Mouse (Mus musculus) limb, embryonic 14.5 days (tissue): ENCODE results near the gene Kirrel2. TPM values are rescaled to one million over a fixed set of nuclear protein-coding genes. Genes with fewer than 3 reads are reported as not detected.

Experiments
- ATAC-seq: fragments of 200-750 bp; cut with Nextera tagmentation; 2 replicates; pipeline ENCODE4 v1.8.0; 2017; ENCODE audit warnings: low read depth, moderate number of reproducible peaks, moderate TSS enrichment; ENCODE audit not compliant: low FRiP score
- DNase-seq: peaks from one replicate; pipeline ENCODE4 v3.0.0-alpha.2; 2015; ENCODE audit warnings: low spot score
- H3K27ac ChIP-seq: fragments of 300-500 bp; sonication (generic); replicated peaks from 2 replicates; pipeline ENCODE4 v1.5.1; 2014; ENCODE audit warnings: low read depth, mild to moderate bottlenecking, low read length, moderate library complexity, mixed read lengths
- H3K27me3 ChIP-seq: fragments of 300-500 bp; sonication (generic); 2 replicates; pipeline ENCODE4 v1.6.1; 2014; ENCODE audit warnings: low read length, mixed read lengths; ENCODE audit not compliant: control insufficient read depth, insufficient read depth
- H3K36me3 ChIP-seq: fragments of 300-500 bp; sonication (generic); 2 replicates; pipeline ENCODE4 v1.6.1; 2014; ENCODE audit warnings: mild to moderate bottlenecking, low read length, moderate library complexity, mixed read lengths; ENCODE audit not compliant: control insufficient read depth, insufficient read depth
- H3K4me1 ChIP-seq: fragments of 300-500 bp; sonication (generic); 2 replicates; pipeline ENCODE4 v1.6.1; 2014; ENCODE audit warnings: antibody characterized with exemption, low read length, mixed read lengths; ENCODE audit not compliant: control insufficient read depth, insufficient read depth
- H3K4me2 ChIP-seq: fragments of 300-500 bp; sonication (generic); replicated peaks from 2 replicates; pipeline ENCODE4 v1.6.1; 2014; ENCODE audit warnings: low read depth, mild to moderate bottlenecking, low read length, moderate library complexity; ENCODE audit not compliant: severe bottlenecking
- H3K4me3 ChIP-seq: fragments of 300-500 bp; sonication (generic); replicated peaks from 2 replicates; pipeline ENCODE4 v1.5.1; 2014; ENCODE audit warnings: low read length
- H3K9ac ChIP-seq: fragments of 300-500 bp; sonication (generic); 2 replicates; pipeline ENCODE4 v1.6.1; 2014; ENCODE audit warnings: mild to moderate bottlenecking, low read depth, low read length, moderate library complexity; ENCODE audit not compliant: severe bottlenecking
- H3K9me3 ChIP-seq: fragments of 300-500 bp; sonication (generic); 2 replicates; pipeline ENCODE4 v1.6.1; 2016; ENCODE audit warnings: low read length; ENCODE audit not compliant: control insufficient read depth
- POLR2A ChIP-seq: fragments of 200-500 bp; IDR thresholded peaks from 2 replicates; pipeline ENCODE4 v1.8.0; 2012; ENCODE audit warnings: inconsistent platforms, mild to moderate bottlenecking, moderate library complexity, borderline replicate concordance; ENCODE audit not compliant: insufficient read depth, insufficient read length; ENCODE audit errors: extremely low read depth
- WGBS: fragments of 180-500 bp; shearing (Covaris S2); extraction: QIAGEN DNeasy Blood & Tissue Kit; methylation state at CpG from one replicate; pipeline ENCODE4 v1.1.7; 2014; 5-methylcytosine and 5-hydroxymethylcytosine counted together
- polyA plus RNA-seq, 2 experiments: library from polyadenylated mRNA; depleted of rRNA in 1 of 2; stranded (reverse) in 1 of 2; unstranded in 1 of 2; fragments of >200 nt; fragmentation: Nextera tagmentation in 1 of 2; extraction: Ambion mirVana in 1 of 2; gene quantifications; 2 replicates each; pipeline versions ENCODE4 v1.2.1 to v1.2.3; 2012 to 2014

Kirrel2 gene
- polyA plus RNA-seq, 2 experiments = 0.06 to 0.07 TPM

DNA sequence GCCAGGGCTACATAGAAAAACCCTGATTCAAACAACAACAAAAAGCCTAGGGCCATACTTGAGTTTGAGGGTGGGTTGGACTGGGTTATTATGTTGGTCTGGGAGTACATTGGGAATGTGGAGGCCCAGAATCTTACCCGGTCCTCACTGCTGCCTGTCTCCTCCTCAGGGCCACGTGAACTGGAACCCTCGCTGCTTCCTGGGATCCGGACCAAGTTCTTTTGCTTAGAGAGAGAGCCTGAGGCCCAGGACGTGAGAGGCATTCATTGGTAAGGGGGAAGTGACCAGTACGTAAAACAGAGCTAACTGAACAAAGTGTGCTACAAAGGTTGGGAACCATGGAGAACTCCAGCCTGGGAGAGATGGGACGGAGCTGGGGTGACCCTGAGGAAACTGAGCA lies 7.2 kb downstream of the Kirrel2 start:
- Histone ChIP-seq H3K4me1 (no peaks in the 10 kb centered on the region), H3K27me3 (peaks cover 34% of the 10 kb centered on the region), H3K4me3 (no peak overlapping the region), H3K9me3 (no peaks in the 10 kb centered on the region), H3K9ac (no peak overlapping the region), H3K4me2 (no peak overlapping the region), H3K36me3 (no peaks in the 10 kb centered on the region), H3K27ac (no peak overlapping the region)
- DNase-seq = no peak
- no peak for ATAC-seq
- TF ChIP-seq POLR2A = no peak
- 70% methylated on average over 7 of the region's 7 CpGs for WGBS

DNA sequence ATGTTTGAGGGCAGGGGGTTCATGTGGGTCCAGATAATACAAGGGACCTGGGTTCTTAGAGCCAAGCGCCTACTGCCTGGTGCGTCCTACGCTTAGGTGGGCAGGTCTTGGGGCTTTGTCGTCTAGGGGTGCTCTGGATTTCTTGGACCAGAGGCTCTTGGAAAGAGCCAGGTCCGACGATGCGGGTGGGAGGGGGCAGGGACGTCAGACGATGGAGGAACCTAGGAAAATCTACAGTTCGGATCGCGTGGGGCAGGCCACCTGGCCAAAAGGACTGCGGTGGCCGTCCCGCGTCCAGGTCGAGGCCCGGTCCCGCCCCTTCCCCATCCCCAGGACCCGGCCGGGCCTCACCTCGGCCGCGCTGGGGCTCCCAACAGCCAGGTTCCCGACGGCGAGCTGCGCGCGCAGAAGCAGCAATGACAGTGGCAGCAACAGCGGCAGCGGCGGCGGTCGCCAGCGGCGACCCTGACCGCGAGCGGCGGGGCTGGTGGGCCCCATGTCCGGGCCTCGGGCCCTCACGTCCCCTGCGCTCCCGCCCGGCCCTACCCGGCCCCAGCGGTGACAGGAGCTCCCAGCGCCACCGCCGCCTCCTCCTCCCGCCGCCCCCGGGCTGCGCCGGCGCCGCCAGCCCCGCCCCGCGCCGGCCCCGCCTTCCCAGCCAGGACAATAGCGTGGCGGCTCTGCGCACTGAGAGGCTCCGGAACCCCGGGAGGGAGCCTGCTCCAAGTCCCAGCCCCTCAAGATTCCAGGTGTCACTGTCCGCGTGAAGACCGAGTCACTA lies 12.3 kb downstream of the Kirrel2 start, which contains the start of gene Aplp1:
Gene Aplp1, minus strand, starts transcription at position 565 of the 781 bp plus-strand sequence.
- under 1% methylated on average over 49 of the region's 72 CpGs for WGBS
- H3K27me3 ChIP-seq = no peaks in the 10 kb centered on the region
- peak within 1 kb of the TSS; percentile 48; the same call in 1 of the 2 replicates for H3K27ac ChIP-seq
- DNase-seq (peak; percentile 43), ATAC-seq (peak; percentile 82)
- peak within 1 kb of the TSS; percentile 79 for H3K4me2 ChIP-seq
- H3K36me3 ChIP-seq = peaks cover 5% of the 10 kb centered on the region; the same call in 1 of the 2 replicates
- H3K9ac ChIP-seq = peak within 1 kb of the TSS; percentile 65
- H3K9me3 ChIP-seq = no peaks in the 10 kb centered on the region
- H3K4me3 ChIP-seq = peak within 1 kb of the TSS; percentile 67
- no peak for TF ChIP-seq POLR2A
- H3K4me1 ChIP-seq = peaks cover 7% of the 10 kb centered on the region; the same call in 1 of the 2 replicates

DNA sequence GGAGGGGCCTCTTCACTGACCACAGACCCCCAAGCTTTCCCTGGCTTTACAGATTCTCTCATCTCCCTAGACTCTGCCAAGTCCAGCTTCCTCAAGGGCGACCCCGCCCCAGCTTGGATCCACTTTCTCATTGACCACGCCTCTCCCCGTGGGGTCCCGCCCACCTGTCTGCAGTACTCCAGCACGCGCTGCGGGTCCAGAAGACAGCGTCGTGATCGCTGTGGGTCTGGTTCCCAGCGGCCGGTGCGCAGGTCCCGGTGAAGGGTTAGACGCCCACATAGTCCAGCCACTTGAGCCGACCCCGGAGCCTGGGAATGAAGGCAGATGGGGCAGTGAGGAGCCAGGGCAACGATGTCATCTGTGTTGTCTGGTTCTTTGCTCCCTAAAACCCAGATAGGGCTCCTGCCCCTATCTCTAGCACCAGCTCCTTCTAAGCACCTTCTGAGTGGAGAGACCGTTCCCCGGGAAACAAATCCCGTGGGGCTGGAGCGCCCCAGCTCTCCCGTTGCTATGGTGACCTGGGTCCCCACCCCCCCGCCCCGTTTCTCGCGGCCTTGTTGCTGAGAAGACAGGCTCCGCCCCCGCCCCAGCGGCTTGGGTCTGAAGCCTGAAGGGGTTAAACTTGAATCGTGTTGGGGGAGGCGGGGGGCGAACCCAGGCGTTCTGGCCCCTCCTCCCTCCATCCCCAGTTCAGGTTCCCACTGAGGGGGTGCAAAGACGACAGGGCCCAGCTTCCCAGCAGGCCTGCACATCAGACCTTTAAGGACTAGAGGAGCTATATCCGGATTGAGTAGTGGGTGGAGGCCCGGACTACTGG lies 13.1 kb downstream of the Kirrel2 start:
- TF ChIP-seq POLR2A = no peak
- Histone ChIP-seq H3K36me3 (peaks cover 5% of the 10 kb centered on the region), H3K9ac (peak overlapping the region; percentile 65), H3K27ac (0 out of 2 replicates have a peak overlapping the region, but pooled peaks have one; percentile 48), H3K27me3 (no peaks in the 10 kb centered on the region), H3K9me3 (no peaks in the 10 kb centered on the region), H3K4me3 (peak overlapping the region; percentile 67), H3K4me1 (peaks cover 7% of the 10 kb centered on the region; the same call in 1 of the 2 replicates), H3K4me2 (peak overlapping the region; percentile 79)
- DNase-seq (peak; percentile 35), ATAC-seq (peak; percentile 42; the same call in 1 of the 2 replicates)
- WGBS = 2% methylated on average over 38 of the region's 38 CpGs

DNA sequence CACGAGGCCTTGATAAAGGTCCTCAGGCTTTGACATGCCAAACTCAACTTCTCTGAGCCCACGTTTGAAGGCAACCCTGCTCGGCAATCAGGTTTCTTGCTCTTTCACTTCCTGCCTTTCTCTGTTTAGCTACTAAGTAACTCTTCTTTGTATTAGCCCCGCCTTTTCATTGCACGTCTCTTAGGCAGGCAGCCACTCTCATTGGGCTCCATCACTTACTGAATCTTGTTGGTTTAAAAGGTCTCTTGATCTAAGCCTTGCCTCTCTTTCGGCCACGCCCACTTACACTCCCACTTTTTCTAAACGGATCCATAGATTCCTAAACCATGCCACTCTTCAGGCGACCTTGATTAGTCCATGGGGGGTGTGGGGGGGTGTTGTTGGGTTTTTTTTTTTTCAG lies 13.8 kb downstream of the Kirrel2 start:
- Histone ChIP-seq H3K9ac (no peak overlapping the region), H3K4me1 (peaks cover 7% of the 10 kb centered on the region; the same call in 1 of the 2 replicates), H3K27me3 (no peaks in the 10 kb centered on the region), H3K36me3 (peaks cover 5% of the 10 kb centered on the region), H3K4me2 (peak overlapping the region; percentile 79), H3K9me3 (no peaks in the 10 kb centered on the region), H3K4me3 (0 out of 2 replicates have a peak overlapping the region, but pooled peaks have one; percentile 67), H3K27ac (no peak overlapping the region)
- no peak for ATAC-seq
- DNase-seq = no peak
- WGBS = 22% methylated on average over 9 of the region's 9 CpGs
- no peak for TF ChIP-seq POLR2A

DNA sequence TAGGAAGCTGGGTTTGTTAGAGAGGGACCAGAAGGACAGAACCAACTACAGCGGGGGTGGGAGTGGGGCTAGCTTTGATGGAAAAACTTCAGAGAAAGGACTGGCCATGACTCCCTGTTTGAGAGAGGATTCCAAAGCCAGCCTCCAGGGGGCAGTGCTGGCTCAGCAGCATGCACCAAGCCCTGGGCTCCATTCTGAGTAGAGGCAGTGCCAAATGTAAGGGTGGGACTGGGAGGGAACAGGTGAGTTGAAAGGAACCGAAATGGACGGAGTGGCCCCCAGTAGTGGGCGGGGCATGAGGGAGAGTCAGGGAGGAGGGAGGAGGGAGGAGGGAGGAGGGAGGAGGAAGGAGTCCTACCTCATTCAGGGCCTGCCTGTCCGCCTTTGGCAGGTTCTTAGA lies 16.8 kb downstream of the Kirrel2 start:
- Histone ChIP-seq H3K4me1 (peaks cover 7% of the 10 kb centered on the region; the same call in 1 of the 2 replicates), H3K27ac (no peak overlapping the region), H3K27me3 (no peaks in the 10 kb centered on the region), H3K36me3 (peaks cover 9% of the 10 kb centered on the region), H3K4me3 (no peak overlapping the region), H3K9ac (no peak overlapping the region), H3K9me3 (no peaks in the 10 kb centered on the region), H3K4me2 (no peak overlapping the region)
- no peak for TF ChIP-seq POLR2A
- 22% methylated on average over 5 of the region's 5 CpGs for WGBS
- peak; percentile 53 for DNase-seq
- ATAC-seq = no peak
